ENCODE assay signal across 9 mouse cellular contexts in the genomic region with DNA sequence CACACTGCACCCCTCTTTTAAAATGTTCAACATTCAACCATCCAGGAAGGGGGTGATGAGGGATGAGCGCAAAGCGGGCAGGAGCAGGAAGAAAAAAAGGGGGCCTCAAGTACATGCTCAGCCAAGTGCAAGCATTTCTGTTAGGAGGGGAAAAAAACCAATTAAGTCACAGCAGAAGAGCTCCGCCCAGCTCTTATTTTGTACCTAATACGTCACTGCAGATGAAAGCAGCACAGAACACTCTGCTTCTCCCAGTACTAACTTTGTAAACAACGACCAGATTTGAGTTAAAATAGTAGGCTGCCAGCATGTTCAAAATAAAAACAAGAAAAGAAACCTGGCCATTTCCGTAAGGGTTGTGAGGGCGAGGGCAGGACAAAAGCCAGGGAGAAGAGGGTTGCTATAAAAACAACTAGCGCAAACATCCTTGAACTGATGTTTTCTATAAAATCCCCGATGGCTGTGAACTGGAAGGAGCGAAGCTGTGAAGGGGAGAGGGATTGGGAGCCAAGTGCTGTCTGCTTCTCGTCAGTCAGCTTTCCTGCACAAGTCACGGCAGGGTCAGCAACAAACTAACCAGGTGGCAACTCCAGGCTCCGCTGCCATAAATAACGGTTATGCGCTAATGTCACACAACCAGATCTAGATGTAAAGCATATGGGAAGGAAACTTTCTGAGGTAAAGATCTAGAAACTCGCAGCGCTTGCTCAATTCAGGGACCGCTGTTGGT. TPM values are rescaled to one million over a fixed set of nuclear protein-coding genes. Genes with fewer than 3 reads are reported as not detected.
A peak's percentile ranks its signal among the peaks of the same experiment; 100 is the strongest.
DNase-seq lines count a peak whose midpoint lies in the region; ATAC-seq lines count a peak whose summit lies in the region.
"Had no signal": no experiment of that assay in that cellular context is flagged by ENCODE, and none has a peak within 500 bp of the region (broad histone marks: within the 10 kb centered on the region; RNA-seq: fewer than 3 reads in every experiment).

No protein-coding gene starts in this region.

- H3K27me3 ChIP-seq in lung, embryonic 16.5 days (ENCODE audit: control insufficient read depth, insufficient read depth, low read depth, low read length): no peaks in the 10 kb centered on the region
- H3K27me3 ChIP-seq in forebrain, embryonic 13.5 days: no peaks in the 10 kb centered on the region
- H3K27me3 ChIP-seq in stomach, embryonic 16.5 days (ENCODE audit: control insufficient read depth, insufficient read depth, low read length): no peaks in the 10 kb centered on the region

- 39% methylated on average over 18 of the region's 18 CpGs for WGBS in lung, embryonic 16.5 days
- 12% methylated on average over 18 of the region's 18 CpGs for WGBS in forebrain, embryonic 13.5 days
- WGBS in stomach, embryonic 16.5 days: 31% methylated on average over 18 of the region's 18 CpGs

- peak overlapping the region; percentile 53 for H3K9ac ChIP-seq in lung, embryonic 16.5 days (ENCODE audit: low read length)
- peak overlapping the region; percentile 32 for H3K9ac ChIP-seq in forebrain, embryonic 13.5 days
- peak overlapping the region; percentile 47 for H3K9ac ChIP-seq in stomach, embryonic 16.5 days (ENCODE audit: low read length)

- peak overlapping the region; percentile 49 for H3K4me2 ChIP-seq in lung, embryonic 16.5 days (ENCODE audit: low read depth, low read length)
- peak overlapping the region; percentile 58 for H3K4me2 ChIP-seq in forebrain, embryonic 13.5 days
- peak overlapping the region; percentile 50 for H3K4me2 ChIP-seq in stomach, embryonic 16.5 days (ENCODE audit: low read depth, low read length)

- no peaks in the 10 kb centered on the region for H3K9me3 ChIP-seq in lung, embryonic 16.5 days (ENCODE audit: control insufficient read depth, low read length)
- H3K9me3 ChIP-seq in forebrain, embryonic 13.5 days (replicated peaks): no peaks in the 10 kb centered on the region
- H3K9me3 ChIP-seq in stomach, embryonic 16.5 days (replicated peaks; ENCODE audit: control insufficient read depth, low read length): no peaks in the 10 kb centered on the region

- peak overlapping the region; percentile 8; the same call in 1 of the 2 replicates for H3K4me3 ChIP-seq in lung, embryonic 16.5 days (ENCODE audit: low read length)
- peak overlapping the region; percentile 28 for H3K4me3 ChIP-seq in forebrain, embryonic 13.5 days
- H3K4me3 ChIP-seq in stomach, embryonic 16.5 days (replicated peaks; ENCODE audit: low read length): peak overlapping the region; percentile 25

- ATAC-seq in lung, embryonic 16.5 days (ENCODE audit: low read depth): no peak
- ATAC-seq in forebrain, embryonic 13.5 days: no peak; the same call in 1 of the 2 replicates
- no peak for ATAC-seq in stomach, embryonic 16.5 days (ENCODE audit: insufficient read depth, low FRiP score)

- no peak for DNase-seq in lung, postnatal 10 days
- DNase-seq in liver: peak; percentile 10
- no peak for DNase-seq in gastrocnemius, adult 8-10 months (ENCODE audit: low spot score in 2 of 2)
- no peak for DNase-seq in spleen, postnatal 10 days (ENCODE audit: low spot score in 2 of 2)
- no peak for DNase-seq in gastrocnemius, postnatal 4 days (ENCODE audit: low spot score in 2 of 2)
- DNase-seq: lung, adult 18-20 months had no signal

- peaks cover 12% of the 10 kb centered on the region for H3K4me1 ChIP-seq in lung, embryonic 16.5 days (replicated peaks; ENCODE audit: control insufficient read depth, insufficient read depth, low read length)
- peaks cover 29% of the 10 kb centered on the region for H3K4me1 ChIP-seq in forebrain, embryonic 13.5 days
- peaks cover 11% of the 10 kb centered on the region for H3K4me1 ChIP-seq in stomach, embryonic 16.5 days (ENCODE audit: control insufficient read depth, insufficient read depth, low read length)

- no peaks in the 10 kb centered on the region for H3K36me3 ChIP-seq in lung, embryonic 16.5 days (ENCODE audit: control insufficient read depth, insufficient read depth, low read length)
- no peaks in the 10 kb centered on the region for H3K36me3 ChIP-seq in forebrain, embryonic 13.5 days (ENCODE audit: poor library complexity, severe bottlenecking)
- no peaks in the 10 kb centered on the region for H3K36me3 ChIP-seq in stomach, embryonic 16.5 days (ENCODE audit: control insufficient read depth, insufficient read depth, low read length)

- no peak overlapping the region for H3K27ac ChIP-seq in lung, embryonic 16.5 days (ENCODE audit: low read length)
- peak overlapping the region; percentile 66 for H3K27ac ChIP-seq in forebrain, embryonic 13.5 days
- peak overlapping the region; percentile 47; the same call in 1 of the 2 replicates for H3K27ac ChIP-seq in stomach, embryonic 16.5 days (ENCODE audit: low read length)

RNA-seq across cellular contexts. Expression of a gene that starts 2.2 kb away (rescaled TPM):
- polyA plus RNA-seq in lung, embryonic 16.5 days (2015; fragmentation: Nextera tagmentation; extraction: Ambion mirVana): 11.1 and 12.6 TPM in 2 replicates
- polyA plus RNA-seq in forebrain, embryonic 13.5 days (2015; fragmentation: Nextera tagmentation; extraction: Ambion mirVana): 20.6 and 21.0 TPM in 2 replicates
- 12.3 and 13.3 TPM in 2 replicates for polyA plus RNA-seq in stomach, embryonic 16.5 days (2015; fragmentation: Nextera tagmentation; extraction: Ambion mirVana)
- 1 to 10 TPM; 3.0 to 5.3 (median 3.7) TPM for total RNA-seq in gastrocnemius, adult 8-10 months (2022)
- total RNA-seq in gastrocnemius, postnatal 4 days (2021): 1 to 10 TPM; 5.0 to 6.8 TPM
